ENCODE assay signal across 11 mouse cellular contexts in the genomic region with DNA sequence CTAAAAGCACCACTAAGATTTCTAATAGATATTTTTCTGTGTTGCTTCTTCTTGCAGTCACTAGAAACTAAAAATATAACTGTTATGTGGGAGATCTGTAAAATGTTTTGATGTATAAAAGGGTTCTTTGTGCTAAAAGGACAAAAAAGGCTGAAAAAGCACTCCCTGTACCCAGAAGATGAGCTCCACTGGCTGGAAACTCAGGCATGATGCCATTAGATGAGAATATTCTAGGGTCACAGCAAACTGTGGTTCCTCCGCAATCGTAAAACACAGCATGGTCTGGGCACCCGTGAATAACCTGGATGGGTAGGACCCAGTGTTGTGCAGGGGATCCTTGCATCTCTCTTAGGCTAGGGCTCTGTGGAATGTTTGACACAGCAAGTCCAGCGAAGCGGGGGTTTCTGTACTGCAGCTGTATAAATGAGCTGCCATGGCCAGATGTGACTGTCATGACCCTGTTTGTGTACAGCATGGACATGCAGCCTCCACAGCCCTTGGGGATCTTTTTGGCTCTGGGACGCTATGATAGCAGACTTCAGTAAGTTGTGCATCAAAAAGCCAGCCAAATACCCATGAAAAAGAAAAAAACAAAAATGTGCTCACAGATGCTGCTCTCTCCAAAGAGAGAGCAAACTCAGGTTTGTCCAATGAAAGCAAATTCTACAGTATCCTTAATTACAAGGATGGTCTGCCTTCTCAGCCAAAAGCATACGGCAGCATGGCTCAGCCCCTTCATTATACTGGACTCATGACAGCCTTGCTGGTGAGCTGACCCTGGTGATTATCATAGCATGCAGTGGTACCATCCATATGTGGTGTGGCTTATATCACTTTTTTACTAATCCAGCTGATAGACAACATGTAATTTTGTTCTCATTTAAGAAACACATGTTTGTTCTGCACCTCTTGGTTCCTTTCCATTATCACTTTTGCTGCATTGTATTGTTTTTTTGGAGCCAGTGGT.
DNase-seq lines count a peak whose midpoint lies in the region; ATAC-seq lines count a peak whose summit lies in the region.
"Had no signal": no experiment of that assay in that cellular context is flagged by ENCODE, and none has a peak within 500 bp of the region (broad histone marks: within the 10 kb centered on the region; RNA-seq: fewer than 3 reads in every experiment).

No protein-coding gene starts in this region.

- H3K4me2 ChIP-seq in intestine, embryonic 16.5 days (ENCODE audit: low read depth, low read length): no peak overlapping the region
- no peak overlapping the region for H3K4me2 ChIP-seq in midbrain, embryonic 15.5 days

- no peaks in the 10 kb centered on the region for H3K36me3 ChIP-seq in intestine, embryonic 16.5 days (ENCODE audit: control insufficient read depth, insufficient read depth, low read length)
- no peaks in the 10 kb centered on the region for H3K36me3 ChIP-seq in midbrain, embryonic 15.5 days (replicated peaks)

- peak; percentile 0 to 1 for DNase-seq in kidney, postnatal 36 days
- no peak for DNase-seq in kidney, postnatal 25 days
- peak; percentile 14 for DNase-seq in urinary bladder, postnatal 14 days (ENCODE audit: low spot score)
- DNase-seq in urinary bladder, postnatal 25 days (ENCODE audit: low spot score): no peak
- peak; percentile 25 to 39 for DNase-seq in heart, postnatal 36 days
- DNase-seq: adrenal gland, adult 2 months; thymus, postnatal 25 days had no signal

- H3K9ac ChIP-seq in intestine, embryonic 16.5 days (ENCODE audit: low read depth, low read length): no peak overlapping the region
- no peak overlapping the region for H3K9ac ChIP-seq in midbrain, embryonic 15.5 days

- no peaks in the 10 kb centered on the region for H3K9me3 ChIP-seq in intestine, embryonic 16.5 days (ENCODE audit: control insufficient read depth, low read length)
- no peaks in the 10 kb centered on the region; the same call in 1 of the 2 replicates for H3K9me3 ChIP-seq in midbrain, embryonic 15.5 days

- H3K4me3 ChIP-seq in intestine, embryonic 16.5 days (ENCODE audit: low read length): no peak overlapping the region
- H3K4me3 ChIP-seq in midbrain, embryonic 15.5 days: no peak overlapping the region

- H3K27me3 ChIP-seq in intestine, embryonic 16.5 days (replicated peaks; ENCODE audit: control insufficient read depth, insufficient read depth, low read length): no peaks in the 10 kb centered on the region
- H3K27me3 ChIP-seq in midbrain, embryonic 15.5 days (replicated peaks): no peaks in the 10 kb centered on the region

- H3K27ac ChIP-seq in intestine, embryonic 16.5 days (ENCODE audit: low read length): no peak overlapping the region
- H3K27ac ChIP-seq in midbrain, embryonic 15.5 days: no peak overlapping the region
- H3K27ac ChIP-seq: macrophage had no signal

- no peaks in the 10 kb centered on the region for H3K4me1 ChIP-seq in intestine, embryonic 16.5 days (ENCODE audit: control insufficient read depth, insufficient read depth, low read length)
- peaks cover 7% of the 10 kb centered on the region; the same call in 1 of the 2 replicates for H3K4me1 ChIP-seq in midbrain, embryonic 15.5 days

- intact Hi-C loops in heart, postnatal 36 days (cut with DNase I): no loop called here

- WGBS in intestine, embryonic 16.5 days: 57% methylated on average over 7 of the region's 7 CpGs
- 78% methylated on average over 7 of the region's 7 CpGs for WGBS in midbrain, embryonic 15.5 days

- ATAC-seq in intestine, embryonic 16.5 days: no peak
- ATAC-seq in erythroblast, adult 5-6 weeks (replicated peaks; ENCODE audit: low FRiP score, poor library complexity, severe bottlenecking): no peak
- ATAC-seq in midbrain, embryonic 15.5 days (replicated peaks): no peak

Comparison
In these comparisons a context has a peak if more than half of its experiments do, and no peak if none do; other contexts are left out.
1. DNase-seq: peak in kidney, postnatal 36 days (2 of 2), urinary bladder, postnatal 14 days (single experiment) and heart, postnatal 36 days (2 of 2); none in kidney, postnatal 25 days (0 of 2) and urinary bladder, postnatal 25 days (single experiment).